Mouse (Mus musculus): ENCODE data around the gene Gabrg3. TPM values are rescaled to one million over a fixed set of nuclear protein-coding genes. Genes with fewer than 3 reads are reported as not detected.

Gene Gabrg3
- total RNA-seq, 2 experiments from 2014 or later: not detected

DNA sequence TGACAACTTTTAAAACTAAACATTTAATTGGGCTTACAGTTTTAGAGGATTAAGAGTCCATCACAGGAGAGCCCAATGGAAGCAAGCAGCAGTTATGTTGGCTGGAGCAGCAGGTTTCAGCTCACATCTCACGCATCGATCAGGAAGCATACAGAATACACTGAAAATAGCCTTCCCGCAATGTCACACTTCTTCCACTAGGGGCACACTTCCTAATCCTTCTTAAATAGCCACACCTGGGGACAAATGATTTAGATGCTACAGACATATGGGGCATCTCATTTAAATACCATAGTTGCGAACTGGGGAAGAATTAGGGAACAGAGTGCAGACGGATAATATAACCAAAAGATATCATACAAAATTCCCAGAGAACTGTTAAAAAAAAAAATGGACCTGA, 449.0 kb downstream of the Gabrg3 start:
- no peak for DNase-seq
- intact Hi-C loops (cut with DNase I): no loop called here
- H3K4me3 ChIP-seq: no peak overlapping the region
- peak; percentile 24; the same call in 1 of the 2 replicates for TF ChIP-seq CTCF (IDR thresholded peaks at IDR 0.05)
- H3K27ac ChIP-seq: no peak overlapping the region

DNA sequence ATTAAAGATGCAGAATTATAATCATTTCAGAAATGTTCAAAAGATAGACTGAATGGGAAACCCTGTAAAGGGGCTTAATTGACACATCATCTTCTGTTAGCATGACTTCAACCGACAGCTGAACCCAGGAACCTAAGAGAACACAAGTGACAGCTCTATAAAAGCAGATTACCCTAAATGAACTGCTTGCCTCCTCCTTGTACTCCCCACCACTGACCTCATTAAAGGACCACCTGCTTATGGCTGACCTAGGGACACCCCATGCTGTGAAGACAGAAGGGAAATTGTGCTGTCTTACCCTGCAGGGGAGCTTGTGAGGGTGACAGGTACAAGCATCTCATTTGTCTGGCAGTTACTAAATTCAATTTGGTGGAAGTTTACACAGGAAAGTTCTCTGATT, 467.5 kb downstream of the Gabrg3 start:
- no peak for TF ChIP-seq CTCF (IDR thresholded peaks at IDR 0.05)
- intact Hi-C loops (cut with DNase I): no loop called here
- DNase-seq: no peak
- H3K27ac ChIP-seq: no peak overlapping the region
- no peak overlapping the region for H3K4me3 ChIP-seq

DNA sequence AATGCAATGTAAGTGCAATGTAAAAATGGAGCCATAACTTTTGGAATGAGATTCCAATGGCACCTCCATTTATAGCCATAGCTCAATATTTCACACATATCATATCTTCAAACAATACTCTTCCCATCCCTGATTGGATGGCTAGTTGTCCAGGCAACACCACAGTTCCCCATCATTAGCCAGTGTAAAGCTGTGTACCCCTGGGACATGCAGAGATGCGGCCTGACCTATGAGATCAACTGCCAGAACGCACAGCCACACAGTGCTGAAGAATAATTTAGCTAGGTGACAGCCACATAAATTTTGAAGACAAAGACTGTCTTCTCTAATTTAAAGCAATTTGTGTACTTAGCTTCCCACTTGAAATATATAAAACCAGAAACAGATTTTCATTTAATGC, 472.1 kb downstream of the Gabrg3 start:
- TF ChIP-seq CTCF (IDR thresholded peaks at IDR 0.05): no peak
- DNase-seq: no peak
- intact Hi-C loops (cut with DNase I): no loop called here
- H3K27ac ChIP-seq: no peak overlapping the region
- no peak overlapping the region for H3K4me3 ChIP-seq

DNA sequence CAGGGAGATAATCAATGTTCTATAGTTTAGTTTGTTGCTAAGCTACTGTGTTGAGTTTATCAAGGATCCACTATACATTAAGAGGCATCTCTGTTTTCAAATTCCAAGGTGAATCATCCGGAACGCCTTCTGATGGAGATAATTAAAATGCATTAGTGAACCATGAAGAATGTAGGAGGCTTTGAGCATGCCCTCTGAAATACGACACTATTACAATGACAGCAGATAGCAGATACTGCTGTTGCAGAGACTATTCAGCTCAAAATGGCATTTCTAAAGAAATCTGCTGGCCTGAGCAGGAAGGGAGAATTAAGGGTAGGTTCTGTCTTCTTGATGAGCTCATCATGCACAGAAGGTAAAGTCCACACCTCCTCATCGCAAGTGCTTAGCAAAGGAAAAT, 487.2 kb downstream of the Gabrg3 start:
- intact Hi-C loops (cut with DNase I): no loop called here
- no peak for TF ChIP-seq CTCF (IDR thresholded peaks at IDR 0.05)

DNA sequence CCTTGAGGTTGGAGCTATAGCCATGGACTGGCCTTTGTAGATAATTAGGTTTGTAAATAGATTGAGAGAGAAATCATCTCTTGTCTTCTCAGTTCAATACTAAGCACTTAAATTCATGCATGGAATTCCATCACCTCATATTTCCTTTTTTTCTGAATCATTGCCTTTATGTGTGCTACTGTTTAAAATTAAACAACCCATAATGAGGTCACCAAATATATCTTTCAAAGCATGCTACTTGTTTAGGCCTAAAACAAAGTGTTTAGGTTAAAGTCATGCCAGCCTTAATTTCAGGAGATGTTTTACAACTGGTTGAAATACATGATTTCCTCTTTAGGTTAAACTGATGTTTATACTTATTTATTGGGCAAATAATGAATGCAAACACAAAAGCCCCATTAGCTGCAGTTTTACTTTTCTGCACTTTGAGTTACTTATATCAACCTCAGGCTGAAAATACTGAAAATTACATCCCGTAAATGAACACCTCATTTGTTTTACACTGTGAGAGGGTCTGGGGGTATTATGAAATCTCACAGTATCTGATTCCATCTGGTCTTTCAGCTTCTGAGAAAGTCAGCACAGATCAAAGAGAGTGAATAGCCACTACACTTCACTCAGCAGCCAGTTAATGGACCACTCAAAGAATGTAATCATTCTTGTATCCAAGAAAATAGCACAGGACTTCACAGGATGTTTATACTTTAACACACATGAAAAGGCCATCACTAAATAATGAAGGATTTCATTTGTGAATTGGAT, 519.5 kb downstream of the Gabrg3 start:
- intact Hi-C loops (cut with DNase I): no loop called here
- Histone ChIP-seq H3K27ac (no peak overlapping the region), H3K4me3 (no peak overlapping the region)
- no peak for TF ChIP-seq CTCF (IDR thresholded peaks at IDR 0.05)
- no peak for DNase-seq

More for the DNA sequence above, 487.2 kb downstream of the Gabrg3 start:
- no peak overlapping the region for H3K27ac ChIP-seq
- no peak for DNase-seq
- H3K4me3 ChIP-seq: no peak overlapping the region

DNA sequence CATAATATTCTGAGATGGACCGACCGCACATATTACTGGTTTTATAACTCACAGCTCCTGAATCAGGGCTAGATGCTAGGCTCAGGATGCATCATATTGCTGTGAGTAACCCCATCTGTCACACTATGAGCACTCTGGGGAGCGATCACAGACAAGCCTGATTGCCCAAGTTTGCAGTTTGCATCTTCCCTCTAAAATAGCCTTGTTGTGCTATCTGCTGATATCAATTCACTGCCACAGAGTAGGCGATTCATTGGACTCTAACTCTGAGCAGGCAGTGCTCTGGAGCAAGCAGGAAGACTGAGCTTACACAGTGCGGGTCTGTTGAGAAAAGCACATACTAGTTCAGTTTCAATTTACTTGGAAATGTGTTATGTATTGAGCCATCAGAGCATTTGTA, 543.4 kb downstream of the Gabrg3 start:
- intact Hi-C loops (cut with DNase I): no loop called here
- no peak for TF ChIP-seq CTCF (IDR thresholded peaks at IDR 0.05)
- H3K27ac ChIP-seq: no peak overlapping the region
- H3K4me3 ChIP-seq: no peak overlapping the region
- no peak for DNase-seq

DNA sequence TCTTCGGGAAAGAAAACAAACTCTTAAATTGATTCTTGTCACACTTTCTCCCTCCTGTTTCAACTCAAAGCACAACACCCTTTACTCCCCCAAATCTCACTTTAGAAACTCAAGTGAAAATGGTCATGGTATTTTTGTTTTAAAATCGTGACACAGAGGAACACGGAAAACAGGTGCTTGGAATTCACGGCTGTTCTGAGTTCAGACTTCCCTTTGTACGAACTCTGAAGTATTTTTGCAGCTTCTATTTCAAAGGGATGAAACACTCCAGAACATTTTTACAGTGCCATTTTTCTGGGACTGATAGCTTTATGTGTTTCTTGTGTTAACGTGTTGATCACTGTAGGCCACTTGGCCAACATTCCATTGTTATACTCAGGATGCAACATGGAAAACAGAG, 561.5 kb downstream of the Gabrg3 start:
- DNase-seq: no peak
- Histone ChIP-seq H3K4me3 (no peak overlapping the region), H3K27ac (no peak overlapping the region)
- intact Hi-C loops (cut with DNase I): no loop called here
- TF ChIP-seq CTCF (IDR thresholded peaks at IDR 0.05): no peak

DNA sequence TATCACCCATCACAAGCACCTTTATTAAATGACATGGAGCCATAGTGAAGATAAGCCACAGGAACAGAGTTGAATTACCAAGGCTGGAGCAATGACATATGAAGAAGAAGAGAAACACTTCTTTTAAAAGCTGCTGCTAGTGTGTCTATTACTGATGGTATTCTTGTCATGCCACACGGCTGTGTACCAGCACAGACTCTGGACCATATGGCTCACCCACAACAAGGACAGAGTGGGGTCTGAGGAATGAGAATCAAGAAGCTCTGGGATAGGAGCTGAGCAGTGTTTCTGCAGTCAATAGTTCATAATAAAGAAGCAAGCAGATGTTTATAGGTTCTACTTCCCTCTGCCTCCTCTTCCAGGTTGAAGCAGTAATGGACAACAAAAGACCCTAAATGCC, 585.1 kb downstream of the Gabrg3 start:
- Histone ChIP-seq H3K4me3 (no peak overlapping the region), H3K27ac (no peak overlapping the region)
- DNase-seq: no peak
- intact Hi-C loops (cut with DNase I): no loop called here
- no peak for TF ChIP-seq CTCF (IDR thresholded peaks at IDR 0.05)

DNA sequence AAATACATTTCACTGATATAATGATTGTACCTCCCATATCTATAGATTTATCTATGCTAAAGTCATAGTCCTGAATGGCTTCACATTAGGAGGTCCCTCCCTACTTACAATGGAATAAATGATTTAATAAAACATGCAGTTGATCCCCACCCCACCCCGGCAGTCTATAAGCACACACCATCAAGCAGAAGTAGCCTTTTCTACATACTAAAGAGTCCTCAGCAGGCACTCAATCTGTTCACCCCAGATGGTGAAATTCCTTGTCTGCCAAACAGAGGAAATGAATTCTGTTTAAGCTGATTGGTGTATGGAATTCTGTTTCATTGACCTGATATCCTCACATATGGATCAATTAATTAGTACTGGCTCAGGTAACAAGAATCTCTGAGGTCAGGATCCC, 607.9 kb downstream of the Gabrg3 start:
- intact Hi-C loops (cut with DNase I): no loop called here
- DNase-seq: no peak
- Histone ChIP-seq H3K27ac (no peak overlapping the region), H3K4me3 (no peak overlapping the region)
- TF ChIP-seq CTCF (IDR thresholded peaks at IDR 0.05): no peak

DNA sequence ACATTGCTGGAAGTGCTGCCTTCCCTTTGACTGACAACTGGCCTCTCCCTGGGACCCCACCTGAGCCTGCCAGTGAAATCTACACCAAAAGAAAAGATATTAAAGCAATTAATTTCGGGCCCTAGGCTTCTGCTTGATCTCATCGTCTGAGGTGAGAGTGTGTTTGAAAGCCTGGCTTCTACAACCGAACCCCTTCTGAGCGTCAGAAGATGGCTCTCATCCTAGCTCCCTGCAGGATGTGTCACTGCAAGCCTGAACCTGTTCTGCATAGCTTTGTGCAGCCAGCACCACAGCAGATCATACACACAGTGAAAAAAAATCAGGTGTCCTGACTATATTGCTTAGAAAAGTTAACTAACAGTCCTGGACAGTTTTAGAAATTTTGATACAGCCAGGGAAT, 618.8 kb downstream of the Gabrg3 start:
- DNase-seq: no peak
- Histone ChIP-seq H3K4me3 (no peak overlapping the region), H3K27ac (no peak overlapping the region)
- intact Hi-C loops (cut with DNase I): no loop called here
- TF ChIP-seq CTCF (IDR thresholded peaks at IDR 0.05): no peak

DNA sequence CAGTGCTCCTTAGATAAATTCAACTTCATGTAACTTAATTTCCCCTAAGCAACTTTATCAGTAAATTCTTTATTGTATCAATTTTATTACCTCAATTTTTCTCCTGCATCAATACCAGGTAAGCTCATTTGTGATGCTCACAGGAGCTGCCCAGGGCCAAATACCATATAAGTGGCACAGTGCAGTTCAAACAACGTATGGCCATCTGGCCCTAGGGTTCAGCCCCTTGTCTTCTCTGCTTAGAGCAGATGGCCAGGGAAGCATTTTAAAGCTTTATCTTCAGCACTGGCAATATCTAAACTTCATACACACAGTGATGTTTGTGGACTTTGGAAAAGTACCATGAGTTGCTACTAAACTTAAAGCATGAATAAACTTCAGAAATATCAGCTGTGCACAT, 619.2 kb downstream of the Gabrg3 start:
- no peak for TF ChIP-seq CTCF (IDR thresholded peaks at IDR 0.05)
- no peak overlapping the region for H3K27ac ChIP-seq
- intact Hi-C loops (cut with DNase I): no loop called here
- no peak overlapping the region for H3K4me3 ChIP-seq
- DNase-seq: no peak

DNA sequence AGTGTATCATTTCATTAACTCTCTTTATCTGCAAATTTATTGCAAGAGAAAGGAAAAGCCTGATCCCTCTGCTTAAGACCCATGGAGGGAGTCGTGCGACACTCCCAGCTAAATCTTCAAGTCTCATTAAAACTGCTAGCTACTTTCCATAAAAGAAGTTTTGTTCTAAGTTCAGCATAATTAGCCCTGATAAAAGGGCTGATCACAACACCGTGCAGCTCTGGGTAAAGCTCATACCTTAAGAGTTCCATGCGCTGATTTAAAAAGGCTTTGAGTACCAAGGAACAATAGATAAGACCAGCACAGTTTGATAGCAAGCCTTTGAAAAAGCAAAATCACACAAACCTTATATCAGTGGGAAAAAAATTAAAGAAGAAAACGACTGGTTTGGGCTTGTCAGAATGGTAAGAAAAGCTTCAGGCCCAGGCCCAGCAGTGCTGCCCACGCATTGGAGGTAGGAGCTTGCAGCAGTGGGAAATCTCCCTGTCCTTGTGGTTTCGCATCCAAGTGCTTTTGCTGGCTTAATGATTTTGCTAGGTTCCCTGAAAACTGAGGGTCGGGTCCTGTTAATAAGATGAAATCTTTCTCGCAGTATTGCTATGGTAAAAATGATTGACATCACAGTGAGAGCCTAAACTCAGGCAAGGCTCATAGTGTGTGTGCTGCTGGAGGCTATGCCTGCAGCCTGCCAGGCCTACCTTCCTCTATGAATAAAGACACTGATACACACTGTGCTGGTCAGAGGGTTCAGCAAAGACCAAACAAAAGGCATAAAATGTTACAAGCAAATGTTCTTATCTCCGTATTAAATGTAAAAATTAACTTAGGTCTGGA, 621.2 kb downstream of the Gabrg3 start:
- no peak overlapping the region for H3K4me3 ChIP-seq
- H3K27ac ChIP-seq: no peak overlapping the region
- intact Hi-C loops (cut with DNase I): no loop called here
- TF ChIP-seq CTCF (IDR thresholded peaks at IDR 0.05): no peak
- no peak for DNase-seq

DNA sequence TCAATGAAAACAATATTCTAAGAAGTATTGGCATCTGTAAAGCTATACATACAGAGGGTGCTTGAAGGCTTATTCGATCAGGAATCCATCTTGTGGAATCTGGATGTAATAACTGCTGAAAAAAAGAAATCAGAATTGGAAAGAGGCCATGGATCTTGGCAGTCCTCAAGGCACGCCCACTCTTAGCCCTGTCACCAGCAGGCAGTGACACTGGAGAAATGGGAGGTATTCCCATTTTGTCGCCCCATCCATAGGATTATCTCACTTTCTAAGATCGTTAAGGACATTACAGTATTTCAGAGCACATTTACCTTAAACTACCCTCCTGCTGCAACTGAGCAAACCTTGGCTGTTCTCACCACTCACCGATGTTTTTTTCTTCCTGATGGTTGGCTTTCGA, 657.8 kb downstream of the Gabrg3 start:
- intact Hi-C loops (cut with DNase I): no loop called here
- no peak for TF ChIP-seq CTCF (IDR thresholded peaks at IDR 0.05)
- Histone ChIP-seq H3K27ac (no peak overlapping the region), H3K4me3 (no peak overlapping the region)
- DNase-seq: no peak

Other genes starting within 250 kb of the Gabrg3 start
- under 1 TPM; 0.05 to 0.06 TPM for gene Gabrb3, start 32.5 kb upstream of the Gabrg3 start, total RNA-seq (2021)
- gene Gabra5, start 122.9 kb upstream of the Gabrg3 start, total RNA-seq (2021): not detected